Comparison of ENCODE assay signal across 10 mouse cellular contexts in genomic region chr14:58867396-58868107, GRCm38 (mm10).
DNase-seq lines count a peak whose midpoint lies in the region; ATAC-seq lines count a peak whose summit lies in the region.
"Had no signal": no experiment of that assay in that cellular context is flagged by ENCODE, and none has a peak within 500 bp of the region (broad histone marks: within the 10 kb centered on the region; RNA-seq: fewer than 3 reads in every experiment).

No protein-coding gene starts in this region.

- H3K36me3 ChIP-seq in hindbrain, embryonic 14.5 days (replicated peaks; ENCODE audit: control insufficient read depth, insufficient read depth), result no peaks in the 10 kb centered on the region
- H3K36me3 ChIP-seq in midbrain, embryonic 15.5 days (replicated peaks), result no peaks in the 10 kb centered on the region

- peaks cover 10% of the 10 kb centered on the region for H3K4me1 ChIP-seq in hindbrain, embryonic 14.5 days (replicated peaks; ENCODE audit: control insufficient read depth, insufficient read depth, low read length)
- peaks cover 13% of the 10 kb centered on the region; the same call in 1 of the 2 replicates for H3K4me1 ChIP-seq in midbrain, embryonic 15.5 days

- no peak overlapping the region for H3K27ac ChIP-seq in hindbrain, embryonic 14.5 days
- no peak overlapping the region for H3K27ac ChIP-seq in midbrain, embryonic 15.5 days

- H3K9ac ChIP-seq in hindbrain, embryonic 14.5 days, result 0 out of 2 replicates have a peak overlapping the region, but pooled peaks have one; percentile 21
- H3K9ac ChIP-seq in midbrain, embryonic 15.5 days, result no peak overlapping the region

- peak; percentile 64 for DNase-seq in adrenal gland, adult 2 months
- DNase-seq in adrenal gland, postnatal 4 days (ENCODE audit: low spot score in 2 of 2), result no peak
- peak; percentile 1 for DNase-seq in brain, adult 2 months (ENCODE audit: low read depth, low spot score)
- DNase-seq in hindbrain, embryonic 14.5 days (ENCODE audit: low spot score), result peak; percentile 29
- no peak for DNase-seq in urinary bladder, adult 18-20 months (ENCODE audit: low spot score in 2 of 2)
- DNase-seq in lung, postnatal 10 days, result no peak
- DNase-seq: cerebellum, postnatal 36 days; layer of hippocampus, adult 9-11 months had no signal

- no peaks in the 10 kb centered on the region for H3K9me3 ChIP-seq in hindbrain, embryonic 14.5 days (ENCODE audit: control insufficient read depth, low read length)
- no peaks in the 10 kb centered on the region for H3K9me3 ChIP-seq in midbrain, embryonic 15.5 days

- 23% methylated on average over 13 of the region's 13 CpGs for WGBS in hindbrain, embryonic 14.5 days
- 25% methylated on average over 13 of the region's 13 CpGs for WGBS in midbrain, embryonic 15.5 days

- ATAC-seq in hindbrain, embryonic 14.5 days (ENCODE audit: low FRiP score), result no peak
- ATAC-seq in midbrain, embryonic 15.5 days (replicated peaks), result peak; percentile 42; the same call in 1 of the 2 replicates
- no peak for ATAC-seq in megakaryocyte progenitor cell, adult 5-6 weeks (replicated peaks; ENCODE audit: poor library complexity)

- no peak overlapping the region for H3K4me3 ChIP-seq in hindbrain, embryonic 14.5 days (replicated peaks; ENCODE audit: low read length)
- no peak overlapping the region for H3K4me3 ChIP-seq in midbrain, embryonic 15.5 days

- H3K27me3 ChIP-seq in hindbrain, embryonic 14.5 days (ENCODE audit: control insufficient read depth, insufficient read depth, low read length), result no peaks in the 10 kb centered on the region
- H3K27me3 ChIP-seq in midbrain, embryonic 15.5 days (replicated peaks), result no peaks in the 10 kb centered on the region

- peak overlapping the region; percentile 41 for H3K4me2 ChIP-seq in hindbrain, embryonic 14.5 days (replicated peaks)
- peak overlapping the region; percentile 36 for H3K4me2 ChIP-seq in midbrain, embryonic 15.5 days

Comparison
In these comparisons a context has a peak if more than half of its experiments do, and no peak if none do; other contexts are left out.
1. DNase-seq: peak in adrenal gland, adult 2 months (single experiment), brain, adult 2 months (single experiment) and hindbrain, embryonic 14.5 days (single experiment); none in adrenal gland, postnatal 4 days (0 of 2), urinary bladder, adult 18-20 months (0 of 2) and lung, postnatal 10 days (single experiment).